Mouse (Mus musculus) left cerebral cortex, postnatal 14 days (tissue): Measurements from ENCODE around the gene Apbb2. TPM values are rescaled to one million over a fixed set of nuclear protein-coding genes. Genes with fewer than 3 reads are reported as not detected.
"Not testable (repeated sequence)": the region's sequence is repeated elsewhere in the genome, so short reads cannot be mapped to it uniquely, and the experiment has no call there.

Source experiments
- DNase-seq, 2 experiments: peaks; one replicate each; pipeline ENCODE4 v3.0.0; 2021 to 2022; ENCODE audit warnings: low spot score in 2 of 2, mixed read lengths in 1 of 2
- intact Hi-C: fragments of 180-260 bp; cut with DNase I; formaldehyde crosslinking; loops from one replicate; pipeline ENCODE4 v1.15.1; 2025
- total RNA-seq, 2 experiments: library from RNA; stranded (reverse); gene quantifications; 2 replicates each; pipeline ENCODE4 v1.2.3; 2021

Gene Apbb2
- total RNA-seq, 2 experiments from 2014 or later, result 63.5 to 70.7 TPM

GRCm38 (mm10) chr5:66300576-66300975 is 318.0 kb downstream of the Apbb2 start:
- intact Hi-C loops, result no loop called here
- DNase-seq, result no peak

DNA sequence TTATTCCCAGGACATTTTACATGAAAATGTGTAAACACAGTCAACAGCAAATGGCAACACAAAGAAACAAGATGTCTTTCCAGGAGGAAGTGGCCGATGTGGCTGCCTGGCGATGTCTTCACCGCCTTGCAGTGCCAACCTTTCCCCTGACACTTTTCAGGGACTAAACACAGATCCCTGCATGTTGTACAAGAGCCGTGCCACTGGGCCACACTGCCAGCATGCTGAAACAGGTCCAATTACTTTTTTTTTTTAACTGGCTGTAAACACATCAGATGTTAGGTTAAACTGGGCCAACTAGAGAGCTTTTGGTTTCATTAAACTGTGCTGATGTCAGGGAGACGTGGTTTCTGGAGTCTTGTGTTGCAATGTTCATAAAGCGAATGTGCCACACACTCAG is 319.7 kb downstream of the Apbb2 start:
- DNase-seq, result no peak
- intact Hi-C loops, result no loop called here

- DNase-seq, result no peak
- intact Hi-C loops, result no loop called here
Measured at GRCm38 (mm10) chr5:66296116-66296515, 322.5 kb downstream of the Apbb2 start.

DNA sequence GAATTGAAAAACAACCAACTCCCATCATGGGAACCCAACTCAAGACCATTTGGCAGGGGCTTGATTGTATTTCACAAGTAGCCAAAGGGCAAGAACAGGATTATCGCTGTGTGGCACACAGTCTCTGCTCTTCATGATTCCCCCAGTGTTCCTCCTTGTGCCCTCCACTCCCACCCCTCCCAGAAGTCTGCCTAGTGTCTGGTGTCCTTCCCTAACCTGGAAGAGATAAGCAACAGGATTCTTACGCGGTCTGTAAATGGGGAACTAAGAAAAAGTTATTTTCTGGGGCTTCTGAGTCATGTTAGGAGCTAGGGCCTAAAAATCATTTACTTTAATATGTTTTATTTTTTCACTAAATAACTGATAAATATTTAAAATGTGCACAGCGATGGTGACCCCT is 323.6 kb downstream of the Apbb2 start:
- DNase-seq, result no peak
- intact Hi-C loops, result no loop called here

- intact Hi-C loops, result no loop called here
- no peak for DNase-seq
Measured at GRCm38 (mm10) chr5:66294106-66294625, 324.4 kb downstream of the Apbb2 start.

GRCm38 (mm10) chr5:66280742-66281141 is 337.8 kb downstream of the Apbb2 start:
- no peak for DNase-seq
- intact Hi-C loops, result no loop called here

DNA sequence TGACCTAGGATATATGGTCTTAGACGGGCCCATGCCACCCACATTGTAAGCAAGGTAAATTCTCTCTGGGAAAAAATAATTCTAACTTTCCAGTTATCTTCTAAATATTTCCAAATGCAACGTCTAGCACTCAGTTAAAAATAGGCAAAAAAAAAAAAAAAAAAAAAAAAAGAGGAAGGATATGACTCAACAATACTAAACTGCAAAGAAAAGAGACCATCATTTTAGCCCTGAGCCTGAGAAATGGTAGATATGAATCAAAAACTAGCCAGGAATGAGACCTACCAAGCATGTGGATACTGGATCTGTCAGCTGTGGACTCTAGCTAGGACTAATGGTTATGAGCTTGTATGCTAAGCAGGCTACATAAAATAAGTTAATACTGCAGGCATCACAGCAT is 338.9 kb downstream of the Apbb2 start:
- intact Hi-C loops, result no loop called here

GRCm38 (mm10) chr5:66274417-66274816 is 344.2 kb downstream of the Apbb2 start:
- intact Hi-C loops, result no loop called here
- no peak for DNase-seq

More for the DNA sequence above, 338.9 kb downstream of the Apbb2 start:
- no peak for DNase-seq

DNA sequence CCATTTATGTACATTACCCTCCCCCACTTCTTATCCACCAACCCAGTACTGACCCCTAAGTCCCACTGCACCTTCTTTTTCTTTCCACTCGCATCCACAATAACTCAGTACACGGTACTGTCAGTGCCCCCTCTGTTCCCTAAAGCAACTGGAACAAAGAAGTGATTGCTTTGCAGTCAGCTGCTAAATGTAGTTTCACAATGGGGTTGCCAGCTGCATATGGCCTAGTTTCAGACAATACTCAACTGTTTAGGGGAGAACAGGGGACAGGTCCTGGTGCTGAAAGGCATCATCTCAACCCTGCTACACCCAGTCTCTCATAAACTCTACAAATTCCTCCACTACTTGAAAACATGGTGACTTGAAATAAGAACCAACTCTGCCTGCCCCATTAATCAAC is 347.4 kb downstream of the Apbb2 start:
- intact Hi-C loops, result no loop called here
- DNase-seq, result no peak

GRCm38 (mm10) chr5:66269616-66270015 is 349.0 kb downstream of the Apbb2 start:
- DNase-seq, result no peak
- intact Hi-C loops, result no loop called here

GRCm38 (mm10) chr5:66263398-66263797 is 355.2 kb downstream of the Apbb2 start:
- peak; percentile 22 to 31 for DNase-seq
- intact Hi-C loops, result loop anchor here (5.0 kb wide), 3 partner anchors 54 to 354 kb away; partner anchors contain the start of gene Apbb2

DNA sequence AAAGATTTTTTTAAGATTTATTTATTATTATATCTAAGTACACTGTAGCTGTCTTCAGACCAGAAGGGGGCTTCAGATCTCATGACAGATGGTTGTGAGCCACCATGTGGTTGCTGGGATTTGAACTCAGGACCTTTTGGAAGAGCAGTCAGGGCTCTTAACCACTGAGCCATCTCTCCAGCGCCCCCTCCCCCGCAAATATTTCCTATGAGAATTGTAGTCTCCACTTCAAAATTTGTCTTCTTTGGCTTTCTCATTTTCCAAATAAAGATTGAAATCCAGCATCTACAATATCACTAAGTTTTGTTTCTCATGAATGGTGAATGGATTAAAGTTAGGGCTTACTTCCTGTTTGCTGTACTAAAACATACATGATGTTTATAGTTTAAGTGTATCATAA is 356.1 kb downstream of the Apbb2 start:
- DNase-seq, result no peak
- intact Hi-C loops, result loop anchor here (5.0 kb wide), 3 partner anchors 55 to 355 kb away; partner anchors contain the start of gene Apbb2

DNA sequence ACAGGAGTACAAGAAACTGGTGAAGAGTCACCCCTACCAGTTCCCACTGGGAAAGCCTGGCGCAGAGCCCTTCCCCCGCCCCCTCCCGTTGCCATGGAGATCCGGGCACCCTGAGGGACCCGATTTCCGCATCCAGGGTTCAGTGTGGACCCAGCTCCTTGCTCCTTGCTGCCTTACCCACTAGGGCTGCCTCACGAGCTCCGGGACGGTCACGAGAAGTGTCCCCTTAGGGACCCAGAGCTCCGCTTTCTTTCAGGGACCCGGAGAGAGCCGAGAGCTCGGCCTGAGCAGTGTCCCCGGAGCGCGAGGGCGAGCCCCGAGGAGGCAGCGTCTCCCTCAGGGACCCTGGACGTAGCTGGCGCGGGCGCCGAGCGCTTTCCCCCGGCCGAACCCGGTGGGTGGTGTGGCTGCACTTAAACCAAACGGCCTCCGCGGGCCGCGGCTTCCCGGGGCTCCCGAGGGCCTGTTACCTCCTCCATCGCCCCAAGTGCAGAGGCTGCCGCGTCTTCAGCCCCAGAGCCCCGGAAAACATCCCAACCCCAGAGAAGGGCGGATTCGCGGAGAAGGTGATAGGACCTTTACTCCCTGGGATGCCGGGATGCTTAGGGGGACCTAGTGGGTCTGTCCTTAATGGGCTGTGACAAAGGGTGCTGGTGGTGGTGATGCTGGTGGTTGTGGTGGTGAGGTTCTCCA is 358.7 kb downstream of the Apbb2 start, which contains the start of gene Nsun7:
Gene Nsun7, plus strand, starts transcription at position 142 of the 693 bp plus-strand sequence.
- peak; percentile 81 to 82 for DNase-seq
- intact Hi-C loops, result loop anchor here (5.0 kb wide), 3 partner anchors 57 to 357 kb away; partner anchors contain the start of gene Apbb2

GRCm38 (mm10) chr5:66259431-66259755 is 359.2 kb downstream of the Apbb2 start:
- DNase-seq, intact Hi-C loops: not testable (repeated sequence)

DNA sequence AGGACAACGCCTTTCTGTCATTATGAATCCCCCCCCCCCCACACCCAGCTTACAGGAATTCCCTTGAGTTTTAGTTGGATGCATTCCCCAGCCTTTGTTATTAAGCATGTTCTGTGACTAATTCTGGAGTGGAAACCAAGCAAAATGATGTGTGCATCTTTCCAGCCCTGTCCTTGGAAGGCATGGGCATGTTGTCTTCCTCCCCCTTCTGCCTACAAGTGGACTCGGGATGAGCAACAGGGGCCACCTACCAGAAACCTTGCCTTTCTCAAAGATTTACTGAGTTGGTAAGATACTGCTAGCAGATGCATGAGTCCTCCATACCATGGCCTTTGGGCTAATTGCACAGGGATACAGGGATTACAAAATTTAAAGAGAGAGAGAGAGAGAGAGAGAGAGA is 359.6 kb downstream of the Apbb2 start:
- DNase-seq, result no peak
- intact Hi-C loops, result no loop called here

GRCm38 (mm10) chr5:66255044-66255443 is 363.5 kb downstream of the Apbb2 start:
- intact Hi-C loops, result no loop called here
- DNase-seq, result no peak

DNA sequence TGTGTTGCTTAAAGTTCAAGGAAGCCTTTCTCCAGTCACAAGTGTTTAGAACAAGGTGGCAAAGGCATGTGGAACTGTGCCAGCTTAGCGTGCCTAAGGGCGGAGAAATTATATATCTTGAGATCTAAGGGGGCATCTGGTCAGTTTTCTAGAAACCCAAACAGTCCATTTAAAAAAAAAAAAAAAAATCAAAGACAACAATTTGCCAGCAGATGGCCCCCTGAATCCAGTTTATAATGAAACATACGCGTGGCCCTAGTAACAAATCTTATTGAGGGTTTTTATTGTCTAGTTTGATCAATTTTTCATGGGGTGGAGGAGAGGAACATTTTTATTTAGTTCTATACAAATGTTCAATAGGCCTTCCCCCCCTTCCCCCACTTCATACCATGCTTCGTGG is 365.4 kb downstream of the Apbb2 start:
- peak in 1 of 2 experiments; percentile 15 for DNase-seq
- intact Hi-C loops, result no loop called here
